Mouse (Mus musculus) embryonic fibroblast, embryonic 13.5 days (primary cell): Measurements from ENCODE around the gene Nt5c1a.

Experiments
- CTCF ChIP-seq: IDR thresholded peaks from 2 replicates; pipeline ENCODE4 v1.5.1; 2011; ENCODE audit warnings: mild to moderate bottlenecking, control low read depth, low read length, moderate library complexity, borderline replicate concordance; ENCODE audit not compliant: insufficient read depth
- POLR2A ChIP-seq: IDR thresholded peaks from 2 replicates; pipeline ENCODE4 v1.6.1; 2011; ENCODE audit warnings: low read depth, mild to moderate bottlenecking, control low read depth, low read length, moderate library complexity

GRCm38 (mm10) chr4:123211453-123211852 is 10.1 kb downstream of the Nt5c1a start:
- TF ChIP-seq CTCF (no peak), POLR2A (no peak)
